Mouse (Mus musculus) G1E (cell line): ENCODE results near the gene Gm10282.

Experiments used
- CTCF ChIP-seq: IDR thresholded peaks from 2 replicates; pipeline ENCODE4 v1.5.1; 2012; ENCODE audit warnings: low read depth, low read length, inconsistent platforms, mixed read lengths
- TAL1 ChIP-seq: conservative IDR thresholded peaks from 2 replicates; pipeline ENCODE4 v1.6.1; 2012; ENCODE audit warnings: low read depth, low read length, inconsistent platforms, mixed read lengths

DNA sequence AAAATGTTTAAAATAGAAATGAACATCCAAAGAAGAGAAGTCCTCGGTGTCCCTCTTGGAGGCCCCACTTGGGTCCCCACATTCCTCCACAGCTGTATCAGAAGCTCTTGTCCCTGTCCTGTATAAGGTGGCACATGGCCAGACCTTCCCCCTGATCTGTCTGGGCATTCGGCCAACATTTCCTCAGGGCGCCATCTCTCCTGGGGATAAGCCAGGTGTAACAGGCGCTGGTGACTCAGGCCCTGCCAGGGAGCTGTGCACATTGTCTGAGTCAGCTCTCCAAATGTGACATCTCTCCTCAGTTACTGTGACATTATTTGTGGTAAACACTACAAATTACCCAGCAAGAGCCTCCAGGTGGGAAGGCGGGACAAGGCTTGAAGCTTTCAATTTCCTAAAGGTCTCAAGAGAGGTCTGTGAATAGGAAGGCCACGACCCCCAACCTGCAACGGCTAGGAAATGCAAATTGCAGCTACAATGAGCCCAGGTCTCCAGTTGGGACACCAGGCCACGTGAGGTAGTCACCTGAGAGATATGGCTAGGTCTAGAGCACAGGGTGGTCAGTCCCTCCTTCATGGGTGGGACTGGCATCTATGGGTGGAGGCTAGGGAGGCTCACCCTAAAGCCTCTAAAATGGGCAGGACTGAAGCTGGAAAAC is 5.9 kb upstream of the Gm10282 start:
- no peak for TF ChIP-seq CTCF
- TF ChIP-seq TAL1: no peak
